Mouse (Mus musculus): ENCODE measurements at regions not wholly inside any gene's neighbourhood (a gene's known extent, or its start where the extent isn't known, plus 50 kb on each side); places are given as distances from the start of the nearest gene placed in this dataset.

DNA sequence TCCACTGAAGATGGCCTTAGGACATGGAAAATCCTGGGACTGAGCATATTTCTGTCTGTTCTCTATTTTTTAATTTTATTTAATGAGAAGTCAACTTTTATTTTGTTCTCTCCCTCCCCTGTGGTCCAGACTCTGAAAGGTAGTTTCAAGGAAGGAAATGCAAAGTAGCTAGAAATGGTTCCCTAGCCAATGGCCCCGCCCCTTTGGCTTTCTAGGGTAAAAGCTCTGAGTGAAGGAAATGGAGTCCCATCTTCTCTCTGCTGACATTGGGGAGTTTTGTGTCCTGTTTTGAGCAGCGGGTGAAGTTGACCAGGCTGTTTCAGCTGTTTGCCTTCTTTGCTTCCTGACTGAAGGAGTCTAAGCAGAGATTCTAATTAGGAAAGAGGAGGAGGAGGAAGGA lies 103.8 kb upstream of the Cxcr4 start:
- H3K36me3 ChIP-seq (ENCODE audit: control insufficient read depth, insufficient read depth, low read length, poor library complexity, severe bottlenecking) = no peaks in the 10 kb centered on the region
- no peaks in the 10 kb centered on the region for H3K9me3 ChIP-seq (replicated peaks; ENCODE audit: control insufficient read depth, insufficient read depth, low read length, poor library complexity, severe bottlenecking)
- no peak overlapping the region for H3K4me3 ChIP-seq (ENCODE audit: low read depth, low read length)
- no peak overlapping the region for H3K27ac ChIP-seq (ENCODE audit: insufficient read depth, low read length)
- no peak overlapping the region for H3K9ac ChIP-seq (ENCODE audit: low read depth, poor library complexity, severe bottlenecking)
- TF ChIP-seq CTCF (IDR thresholded peaks at IDR 0.05; ENCODE audit: low read depth, low read length) (no peak), POLR2A (IDR thresholded peaks at IDR 0.05; ENCODE audit: insufficient read depth, low read length) (no peak), EP300 (IDR thresholded peaks at IDR 0.05; ENCODE audit: insufficient read depth, low read depth, low read length) (no peak)
- H3K27me3 ChIP-seq (ENCODE audit: control insufficient read depth, insufficient read depth, low read length, poor library complexity, severe bottlenecking) = no peaks in the 10 kb centered on the region
- H3K4me1 ChIP-seq (ENCODE audit: control insufficient read depth, insufficient read depth, low read length) = no peaks in the 10 kb centered on the region

DNA sequence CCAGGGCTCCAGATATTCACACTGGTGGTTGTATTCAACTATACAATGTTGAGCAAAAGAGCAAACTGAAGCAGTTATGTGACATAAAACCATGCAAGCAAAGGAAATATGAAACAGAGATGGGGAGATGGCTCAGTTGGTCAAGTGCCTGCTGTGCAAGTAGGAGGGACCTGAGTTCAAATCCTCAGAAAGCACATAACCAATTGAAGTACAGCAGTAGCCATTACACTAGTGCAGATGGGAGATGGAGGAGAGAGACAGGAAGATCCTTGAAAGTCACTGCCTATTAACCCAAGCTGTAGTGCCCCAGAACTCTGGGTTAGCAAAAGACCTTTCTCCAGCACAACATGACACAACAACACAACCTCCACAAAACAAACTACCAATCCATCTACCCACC lies 100.7 kb upstream of the Cxcr4 start:
- Histone ChIP-seq H3K27ac (ENCODE audit: insufficient read depth, low read length) (no peak overlapping the region), H3K4me3 (ENCODE audit: low read depth, low read length) (no peak overlapping the region), H3K4me1 (ENCODE audit: control insufficient read depth, insufficient read depth, low read length) (no peaks in the 10 kb centered on the region), H3K27me3 (ENCODE audit: control insufficient read depth, insufficient read depth, low read length, poor library complexity, severe bottlenecking) (no peaks in the 10 kb centered on the region), H3K9me3 (replicated peaks; ENCODE audit: control insufficient read depth, insufficient read depth, low read length, poor library complexity, severe bottlenecking) (no peaks in the 10 kb centered on the region), H3K36me3 (ENCODE audit: control insufficient read depth, insufficient read depth, low read length, poor library complexity, severe bottlenecking) (no peaks in the 10 kb centered on the region), H3K9ac (ENCODE audit: low read depth, poor library complexity, severe bottlenecking) (no peak overlapping the region)
- TF ChIP-seq POLR2A (IDR thresholded peaks at IDR 0.05; ENCODE audit: insufficient read depth, low read length) (no peak), EP300 (IDR thresholded peaks at IDR 0.05; ENCODE audit: insufficient read depth, low read depth, low read length) (no peak), CTCF (IDR thresholded peaks at IDR 0.05; ENCODE audit: low read depth, low read length) (no peak)

DNA sequence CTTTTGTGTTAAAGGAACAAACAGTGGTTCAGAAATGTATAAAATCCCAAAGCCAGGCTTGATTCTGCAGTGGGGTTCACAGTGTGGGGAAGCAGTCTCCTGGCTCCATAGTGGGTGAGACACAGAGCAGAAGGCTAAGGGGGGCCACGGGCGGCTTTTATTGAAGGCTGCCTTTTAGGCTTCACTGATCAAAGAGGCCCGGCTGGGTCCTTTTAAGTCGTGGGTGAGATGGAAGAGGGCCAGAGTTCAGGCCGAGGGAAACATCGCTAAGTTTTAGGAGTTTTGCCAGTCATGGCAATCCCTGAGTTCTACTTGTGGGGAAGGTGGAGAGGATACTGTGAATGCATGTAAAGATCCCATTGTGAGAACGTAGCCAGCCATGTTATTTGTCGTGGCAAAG lies 100.2 kb upstream of the Cxcr4 start:
- no peaks in the 10 kb centered on the region for H3K36me3 ChIP-seq (ENCODE audit: control insufficient read depth, insufficient read depth, low read length, poor library complexity, severe bottlenecking)
- H3K27ac ChIP-seq (ENCODE audit: insufficient read depth, low read length) = no peak overlapping the region
- no peaks in the 10 kb centered on the region for H3K9me3 ChIP-seq (replicated peaks; ENCODE audit: control insufficient read depth, insufficient read depth, low read length, poor library complexity, severe bottlenecking)
- H3K9ac ChIP-seq (ENCODE audit: low read depth, poor library complexity, severe bottlenecking) = no peak overlapping the region
- no peaks in the 10 kb centered on the region for H3K27me3 ChIP-seq (ENCODE audit: control insufficient read depth, insufficient read depth, low read length, poor library complexity, severe bottlenecking)
- no peak overlapping the region for H3K4me3 ChIP-seq (ENCODE audit: low read depth, low read length)
- H3K4me1 ChIP-seq (ENCODE audit: control insufficient read depth, insufficient read depth, low read length) = no peaks in the 10 kb centered on the region
- TF ChIP-seq POLR2A (IDR thresholded peaks at IDR 0.05; ENCODE audit: insufficient read depth, low read length) (no peak), EP300 (IDR thresholded peaks at IDR 0.05; ENCODE audit: insufficient read depth, low read depth, low read length) (no peak), CTCF (IDR thresholded peaks at IDR 0.05; ENCODE audit: low read depth, low read length) (no peak)

DNA sequence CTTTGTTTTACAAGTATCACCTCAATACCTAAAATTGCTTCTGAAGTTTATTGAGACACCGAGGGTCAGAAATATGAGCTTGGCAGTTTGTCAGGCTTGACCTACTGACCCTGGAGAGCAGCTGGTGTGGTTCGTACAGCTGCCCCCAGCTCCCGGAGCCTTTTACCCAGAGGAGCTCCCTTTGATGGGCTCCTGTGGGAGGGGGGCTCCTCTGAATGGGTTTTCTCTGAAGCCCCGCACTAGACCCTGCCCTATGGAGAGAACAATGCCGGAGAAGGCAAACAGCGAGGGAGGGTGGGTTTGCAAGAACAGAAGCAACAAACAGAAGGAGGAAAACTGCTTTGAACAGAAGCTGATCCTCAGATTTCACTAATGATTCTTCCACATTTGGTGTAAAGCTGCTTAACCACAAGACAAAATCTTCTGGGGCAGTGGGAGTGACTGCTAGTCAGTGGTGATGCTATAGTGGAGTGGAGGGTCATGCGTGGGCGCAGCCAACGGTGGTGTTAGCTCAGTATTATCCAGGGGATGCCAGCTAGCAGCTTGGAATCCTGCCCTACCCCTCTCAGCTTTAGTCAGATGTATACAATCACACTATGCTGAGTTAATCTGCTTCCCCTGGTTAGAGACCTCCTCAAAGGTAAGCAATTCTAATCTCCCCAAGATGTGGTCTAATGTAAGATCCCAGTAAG lies 95.3 kb upstream of the Cxcr4 start:
- no peaks in the 10 kb centered on the region for H3K9me3 ChIP-seq (replicated peaks; ENCODE audit: control insufficient read depth, insufficient read depth, low read length, poor library complexity, severe bottlenecking)
- H3K9ac ChIP-seq (ENCODE audit: low read depth, poor library complexity, severe bottlenecking) = no peak overlapping the region
- no peak for TF ChIP-seq POLR2A (IDR thresholded peaks at IDR 0.05; ENCODE audit: insufficient read depth, low read length)
- TF ChIP-seq EP300 (IDR thresholded peaks at IDR 0.05; ENCODE audit: insufficient read depth, low read depth, low read length) = no peak
- no peak for TF ChIP-seq CTCF (IDR thresholded peaks at IDR 0.05; ENCODE audit: low read depth, low read length)
- no peaks in the 10 kb centered on the region for H3K27me3 ChIP-seq (ENCODE audit: control insufficient read depth, insufficient read depth, low read length, poor library complexity, severe bottlenecking)
- H3K4me1 ChIP-seq (ENCODE audit: control insufficient read depth, insufficient read depth, low read length) = no peaks in the 10 kb centered on the region
- no peak overlapping the region for H3K27ac ChIP-seq (ENCODE audit: insufficient read depth, low read length)
- no peaks in the 10 kb centered on the region for H3K36me3 ChIP-seq (ENCODE audit: control insufficient read depth, insufficient read depth, low read length, poor library complexity, severe bottlenecking)
- no peak overlapping the region for H3K4me3 ChIP-seq (ENCODE audit: low read depth, low read length)

DNA sequence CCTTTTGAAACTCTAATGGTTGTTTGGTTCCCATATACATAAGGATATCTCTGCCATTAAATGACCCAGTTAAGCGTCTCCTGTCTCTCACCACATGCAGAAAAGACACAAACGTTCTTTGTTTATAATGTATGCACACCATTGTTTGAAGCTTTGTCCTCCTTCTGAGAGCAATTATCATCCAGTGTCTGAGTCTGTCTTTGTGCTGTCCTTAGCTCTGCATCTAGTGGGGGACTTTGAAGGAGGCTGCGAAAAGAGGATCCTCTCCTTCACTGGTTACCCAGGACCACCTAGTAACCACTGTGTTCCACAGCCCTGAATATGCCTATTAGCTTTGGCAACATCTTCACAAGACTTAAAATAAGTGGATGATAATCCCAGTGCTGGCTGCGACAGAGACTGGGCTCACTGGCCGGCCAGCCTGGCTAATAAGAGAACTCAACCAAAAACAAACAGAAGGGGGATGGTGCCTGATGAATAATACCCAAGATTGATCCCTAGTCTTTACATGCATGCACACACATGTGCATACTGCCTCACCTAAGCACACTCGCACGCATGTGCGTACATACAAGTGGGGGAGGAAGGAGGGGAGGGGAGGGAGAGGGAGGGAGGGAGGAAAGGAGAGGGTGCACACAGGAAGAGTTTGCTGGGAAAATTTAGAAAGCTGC lies 93.5 kb upstream of the Cxcr4 start:
- Histone ChIP-seq H3K27ac (ENCODE audit: insufficient read depth, low read length) (no peak overlapping the region), H3K4me1 (ENCODE audit: control insufficient read depth, insufficient read depth, low read length) (no peaks in the 10 kb centered on the region), H3K9ac (ENCODE audit: low read depth, poor library complexity, severe bottlenecking) (no peak overlapping the region), H3K4me3 (ENCODE audit: low read depth, low read length) (no peak overlapping the region), H3K36me3 (ENCODE audit: control insufficient read depth, insufficient read depth, low read length, poor library complexity, severe bottlenecking) (no peaks in the 10 kb centered on the region), H3K9me3 (replicated peaks; ENCODE audit: control insufficient read depth, insufficient read depth, low read length, poor library complexity, severe bottlenecking) (no peaks in the 10 kb centered on the region), H3K27me3 (ENCODE audit: control insufficient read depth, insufficient read depth, low read length, poor library complexity, severe bottlenecking) (no peaks in the 10 kb centered on the region)
- TF ChIP-seq CTCF (IDR thresholded peaks at IDR 0.05; ENCODE audit: low read depth, low read length) (no peak), EP300 (IDR thresholded peaks at IDR 0.05; ENCODE audit: insufficient read depth, low read depth, low read length) (no peak), POLR2A (IDR thresholded peaks at IDR 0.05; ENCODE audit: insufficient read depth, low read length) (no peak)

DNA sequence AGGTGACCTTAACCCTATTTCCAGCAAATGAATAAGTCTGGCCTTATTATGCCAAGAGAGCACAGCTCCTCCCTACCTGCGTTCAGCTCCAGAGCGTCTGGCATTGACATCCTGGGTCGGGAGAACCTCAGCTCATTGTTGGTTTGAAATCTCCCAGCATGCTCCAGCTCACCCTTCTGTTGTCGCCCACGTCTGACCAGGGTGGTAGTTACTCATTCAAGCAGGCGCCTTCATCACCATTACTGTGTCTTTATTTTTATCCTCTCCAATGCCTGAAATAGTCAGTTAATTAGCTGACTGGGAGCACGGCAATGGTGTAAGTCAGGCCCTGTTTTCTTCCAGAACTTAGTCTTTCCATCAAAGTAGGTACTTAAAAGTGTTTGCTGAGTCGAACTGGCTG lies 90.8 kb upstream of the Cxcr4 start:
- Histone ChIP-seq H3K4me1 (ENCODE audit: control insufficient read depth, insufficient read depth, low read length) (no peaks in the 10 kb centered on the region), H3K9me3 (replicated peaks; ENCODE audit: control insufficient read depth, insufficient read depth, low read length, poor library complexity, severe bottlenecking) (no peaks in the 10 kb centered on the region), H3K36me3 (ENCODE audit: control insufficient read depth, insufficient read depth, low read length, poor library complexity, severe bottlenecking) (no peaks in the 10 kb centered on the region), H3K9ac (ENCODE audit: low read depth, poor library complexity, severe bottlenecking) (no peak overlapping the region), H3K27me3 (ENCODE audit: control insufficient read depth, insufficient read depth, low read length, poor library complexity, severe bottlenecking) (no peaks in the 10 kb centered on the region; the same call in 1 of the 2 replicates), H3K4me3 (ENCODE audit: low read depth, low read length) (no peak overlapping the region), H3K27ac (ENCODE audit: insufficient read depth, low read length) (no peak overlapping the region)
- TF ChIP-seq CTCF (IDR thresholded peaks at IDR 0.05; ENCODE audit: low read depth, low read length) = no peak
- no peak for TF ChIP-seq POLR2A (IDR thresholded peaks at IDR 0.05; ENCODE audit: insufficient read depth, low read length)
- TF ChIP-seq EP300 (IDR thresholded peaks at IDR 0.05; ENCODE audit: insufficient read depth, low read depth, low read length) = no peak

Data from ES-Bruce4 (cell line).